Mouse (Mus musculus) cerebellum, postnatal 36 days (tissue): ENCODE results near the gene Clec1a.

Source experiments
- DNase-seq, 2 experiments: peaks; one replicate each; pipeline ENCODE4 v3.0.0; 2021 to 2022; ENCODE audit warnings: mixed read lengths in 2 of 2

Clec1a gene

DNA sequence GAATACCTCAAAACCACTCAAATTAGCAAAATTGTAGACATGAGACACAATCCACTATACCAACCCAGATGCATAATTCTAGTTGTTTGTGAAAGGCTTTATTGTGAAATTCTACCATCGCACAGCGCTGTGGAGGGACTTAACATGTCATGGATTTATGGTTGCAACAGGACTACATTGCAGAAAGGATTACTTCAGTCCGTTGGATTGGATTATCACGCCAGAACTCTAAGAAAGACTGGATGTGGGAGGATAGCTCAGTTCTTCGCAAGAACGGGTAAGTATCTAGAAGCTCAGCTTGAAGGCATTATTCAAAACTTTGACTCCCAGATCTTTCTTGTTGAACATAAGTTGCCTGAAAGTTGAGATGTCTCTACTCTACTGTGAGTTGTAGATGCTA lies 48.4 kb downstream of the Clec1a start:
- DNase-seq, result no peak

- DNase-seq, result no peak
Observed at GRCm38 (mm10) chr6:129402404-129402803, 49.4 kb downstream of the Clec1a start.

DNA sequence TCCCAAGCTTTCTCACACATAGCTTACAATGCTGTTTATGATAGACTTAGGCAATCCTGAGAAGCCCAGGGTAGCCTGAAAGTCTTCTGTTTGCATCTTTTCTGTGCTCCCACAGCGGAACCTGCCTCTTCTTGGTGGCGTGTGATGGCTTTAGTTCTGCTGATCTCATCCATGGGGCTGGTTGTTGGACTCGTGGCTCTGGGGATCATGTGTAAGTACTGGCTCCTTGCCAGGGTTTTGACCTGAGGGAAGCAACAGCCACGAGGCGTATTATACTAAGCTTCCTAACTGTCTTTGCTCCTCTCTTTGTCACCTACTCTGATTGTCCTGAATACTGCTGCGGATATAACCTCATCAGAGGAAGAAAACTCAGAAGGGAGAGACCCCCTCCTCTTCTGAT lies 51.9 kb downstream of the Clec1a start:
- DNase-seq, result no peak

- DNase-seq, result no peak
Observed at GRCm38 (mm10) chr6:129396997-129397396, 54.8 kb downstream of the Clec1a start, which contains the start of gene Clec1b. Gene Clec1b (plus strand): TSS chr6:129397297.

DNA sequence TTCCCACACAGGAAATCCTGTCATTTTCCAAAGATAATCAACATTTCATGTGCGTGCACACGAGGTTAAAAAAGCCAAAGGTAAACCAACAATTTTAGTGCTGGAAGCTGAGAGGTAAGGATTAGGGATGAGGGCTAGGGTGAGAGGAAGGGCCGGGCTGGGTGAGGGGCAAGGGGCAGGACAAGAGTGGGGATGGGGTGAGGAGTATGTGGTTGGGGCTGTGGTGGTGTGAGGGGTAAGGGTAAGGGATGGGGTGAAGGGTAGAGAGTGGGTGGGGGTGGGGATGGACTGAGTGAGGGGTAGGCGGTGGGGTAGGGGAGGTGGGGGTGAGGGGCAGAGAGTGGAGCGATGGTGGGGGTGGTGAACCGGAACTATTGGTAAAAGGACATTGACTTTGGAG lies 58.1 kb downstream of the Clec1a start:
- DNase-seq, result no peak

DNA sequence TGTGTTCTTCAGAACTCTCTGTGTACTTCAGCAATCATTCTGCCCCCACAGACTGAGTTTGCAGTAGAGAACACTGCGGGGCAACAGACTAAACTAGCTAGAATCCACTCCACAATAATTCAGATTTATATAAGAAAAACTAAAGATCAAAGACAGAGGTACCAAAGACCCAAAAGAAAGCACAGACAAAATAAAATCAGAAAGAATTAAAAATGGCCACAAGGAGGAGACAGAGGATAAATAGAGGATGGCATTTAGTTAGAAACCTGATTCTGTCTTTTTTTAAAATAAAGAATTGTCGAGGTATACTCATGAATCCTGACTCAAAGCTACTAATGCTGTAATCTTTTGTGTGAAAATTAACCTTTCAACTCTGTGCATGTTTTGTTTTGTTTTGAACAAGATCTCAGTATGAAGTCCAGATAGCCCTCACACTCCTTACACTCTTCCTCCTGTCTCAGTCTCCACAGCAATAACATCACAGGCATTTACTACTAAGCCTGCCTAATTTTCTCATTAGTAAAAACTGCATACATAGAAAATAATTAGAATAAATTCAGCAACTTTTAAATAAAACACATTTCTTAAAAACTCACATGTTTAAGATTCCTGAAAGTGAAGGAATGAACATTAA lies 58.6 kb downstream of the Clec1a start:
- no peak for DNase-seq

DNA sequence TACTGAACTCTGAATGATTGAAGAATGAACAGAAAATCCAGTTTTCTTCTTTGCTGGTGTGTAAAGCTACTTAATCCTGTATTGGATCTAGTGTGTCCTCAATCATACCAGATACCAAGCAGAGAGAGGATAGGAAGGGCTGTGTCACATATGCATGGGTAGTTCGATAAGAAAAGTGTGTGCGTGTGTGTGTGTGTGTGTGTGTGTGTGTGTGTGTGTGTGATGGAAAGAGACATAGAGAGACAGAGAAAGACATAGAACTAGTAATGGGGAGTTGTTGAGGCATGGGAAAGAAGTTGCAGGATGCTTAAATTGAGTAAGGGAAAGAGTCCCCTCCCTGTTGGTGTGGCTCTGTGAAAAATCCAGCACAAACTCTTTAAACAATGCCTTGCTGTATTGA lies 66.0 kb downstream of the Clec1a start, which contains the start of gene Clec12b:
Clec12b (minus strand) TSS at position 101 of the 400 bp plus-strand sequence.
- no peak for DNase-seq

GRCm38 (mm10) chr6:129385000-129385399 lies 66.8 kb downstream of the Clec1a start:
- DNase-seq, result no peak

DNA sequence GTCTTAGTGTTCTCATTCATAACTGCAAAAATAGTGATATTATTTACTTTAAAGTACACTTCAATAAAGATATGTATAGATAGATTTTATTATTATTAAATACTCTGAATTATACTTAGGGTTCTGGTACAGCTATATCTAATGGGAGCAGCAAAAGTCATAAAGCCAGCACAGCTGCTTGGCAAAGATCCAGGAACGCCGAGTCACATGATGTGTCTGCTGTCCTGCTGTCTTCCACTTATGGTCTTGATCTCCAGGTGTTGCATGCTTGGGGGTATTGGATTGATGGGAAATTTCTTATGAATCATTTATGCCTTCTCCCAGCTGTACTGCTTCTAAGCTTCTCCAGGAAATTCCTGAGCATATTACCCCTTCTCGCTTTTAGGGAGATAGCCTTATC lies 68.3 kb downstream of the Clec1a start:
- DNase-seq, result no peak

DNA sequence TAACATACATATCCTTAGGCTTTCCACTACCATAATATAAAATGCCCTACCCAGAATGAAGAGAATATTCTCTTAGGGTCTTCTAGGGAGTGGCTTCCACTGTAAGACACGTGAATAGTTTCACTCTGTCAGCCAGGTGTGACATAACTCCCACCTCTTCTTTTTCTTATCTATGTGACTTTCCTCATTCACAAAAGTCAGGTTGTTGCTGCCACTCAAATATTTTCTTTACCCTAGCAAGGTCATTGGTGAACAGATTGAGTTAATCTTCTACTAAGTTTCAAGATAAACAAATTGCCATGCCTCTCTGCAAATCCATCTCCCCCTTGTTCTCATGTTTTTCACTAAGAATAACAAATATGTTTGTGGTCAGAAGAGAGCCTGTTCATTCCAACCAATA lies 70.1 kb downstream of the Clec1a start:
- no peak for DNase-seq

GRCm38 (mm10) chr6:129380454-129380853 lies 71.3 kb downstream of the Clec1a start:
- DNase-seq, result no peak

GRCm38 (mm10) chr6:129374937-129375471 lies 76.8 kb downstream of the Clec1a start:
- no peak for DNase-seq
